Mouse (Mus musculus): ENCODE data around the gene Btnl10. TPM values are rescaled to one million over a fixed set of nuclear protein-coding genes. Genes with fewer than 3 reads are reported as not detected.

Btnl10 gene
- polyA plus RNA-seq, 1 experiment = 0.11 TPM

DNA sequence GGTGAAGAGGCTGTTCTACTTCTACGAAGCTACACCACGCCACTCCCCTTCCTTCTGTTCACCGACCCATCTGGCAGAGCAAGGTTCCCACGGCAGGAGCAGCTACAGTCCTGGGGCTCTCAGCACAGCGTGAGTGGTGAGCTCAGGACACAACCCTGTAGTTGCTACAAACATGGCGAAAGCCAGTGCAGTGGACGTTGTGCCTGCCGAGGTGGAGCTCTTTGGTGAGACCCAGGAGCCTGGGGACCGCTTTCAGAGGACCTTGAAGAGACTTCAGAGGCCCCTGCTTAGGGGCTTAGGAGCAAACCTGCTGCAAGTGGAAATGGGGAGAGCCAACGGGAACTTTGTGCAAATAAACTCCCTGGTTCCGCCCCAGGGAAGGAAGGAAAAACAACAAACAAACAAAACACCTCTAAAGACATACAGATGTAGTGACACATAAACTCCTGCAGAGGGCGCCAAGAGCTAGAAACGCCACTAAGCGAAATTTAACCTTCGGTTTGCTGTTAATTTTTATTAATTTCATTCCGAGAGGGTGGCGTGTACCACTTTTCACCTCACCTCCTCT lies 3.2 kb upstream of the Btnl10 start:
- TF ChIP-seq CTCF (IDR thresholded peaks at IDR 0.05; ENCODE audit: borderline replicate concordance, control insufficient read depth, extremely low read depth, insufficient read depth, low read length, poor library complexity) (peak; percentile 44; the same call in 1 of the 2 replicates), POLR2A (IDR thresholded peaks at IDR 0.05; ENCODE audit: control insufficient read depth, extremely low read depth, insufficient read depth, low read length, poor library complexity) (no peak)
- peak overlapping the region; percentile 44 for H3K4me3 ChIP-seq (ENCODE audit: control insufficient read depth, insufficient read depth, low read length)
- peaks cover 22% of the 10 kb centered on the region for H3K4me1 ChIP-seq (replicated peaks; ENCODE audit: control insufficient read depth, insufficient read depth, low read length)
- H3K27me3 ChIP-seq (ENCODE audit: control insufficient read depth, insufficient read depth, low read length) = no peaks in the 10 kb centered on the region
- peak; percentile 26 for DNase-seq
- no peak overlapping the region for H3K27ac ChIP-seq (ENCODE audit: control insufficient read depth, insufficient read depth, low read length)
- 5% methylated on average over 17 of the region's 17 CpGs for WGBS
- no peaks in the 10 kb centered on the region for H3K36me3 ChIP-seq (ENCODE audit: control insufficient read depth, insufficient read depth, low read length)

DNA sequence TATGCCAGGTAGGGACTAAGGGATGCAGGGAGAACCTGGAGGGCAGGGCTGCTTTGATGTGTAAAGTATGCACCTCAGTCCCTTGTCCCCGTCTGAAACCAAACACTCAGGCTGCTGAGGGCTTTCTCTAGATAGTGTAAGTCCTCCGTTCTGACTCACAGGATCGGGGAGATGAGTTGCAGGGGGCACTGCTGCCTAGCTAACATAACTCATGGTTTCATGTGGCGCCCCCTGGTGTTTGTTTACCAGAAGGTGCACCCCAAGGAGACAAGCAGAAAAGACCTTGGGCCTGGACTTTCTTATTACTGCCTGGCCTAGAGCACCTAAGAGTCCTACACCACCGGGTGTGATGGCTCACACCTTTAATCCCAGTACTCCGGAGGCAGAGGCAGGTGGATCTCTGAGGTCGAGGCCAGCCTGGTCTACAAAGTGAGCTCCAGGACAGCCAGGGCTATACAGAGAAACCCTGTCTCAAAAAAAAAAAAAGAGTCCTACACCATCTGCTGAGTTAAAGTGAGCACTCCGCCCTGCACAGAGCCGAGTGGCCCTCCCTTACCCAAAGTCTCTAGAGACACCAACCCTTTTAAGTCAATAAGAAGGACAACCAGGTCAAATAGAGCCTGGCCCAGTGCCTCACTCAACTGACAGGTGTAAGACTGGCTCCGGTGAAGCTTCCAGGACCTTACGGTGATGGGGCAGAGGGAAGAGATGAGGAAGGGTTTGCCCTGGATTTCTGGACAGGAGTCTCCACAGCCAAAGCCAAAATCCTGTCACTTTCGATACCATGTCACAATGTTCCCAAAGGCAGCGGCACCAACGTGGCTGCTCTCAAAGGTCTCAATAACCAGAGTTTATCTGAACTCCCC lies 596 bp upstream of the Btnl10 start:
- H3K36me3 ChIP-seq (ENCODE audit: control insufficient read depth, insufficient read depth, low read length) = no peaks in the 10 kb centered on the region
- TF ChIP-seq POLR2A (IDR thresholded peaks at IDR 0.05; ENCODE audit: control insufficient read depth, extremely low read depth, insufficient read depth, low read length, poor library complexity) = no peak
- peak; percentile 66; the same call in 1 of the 2 replicates for TF ChIP-seq CTCF (IDR thresholded peaks at IDR 0.05; ENCODE audit: borderline replicate concordance, control insufficient read depth, extremely low read depth, insufficient read depth, low read length, poor library complexity)
- H3K27ac ChIP-seq (ENCODE audit: control insufficient read depth, insufficient read depth, low read length) = no peak overlapping the region
- H3K27me3 ChIP-seq (ENCODE audit: control insufficient read depth, insufficient read depth, low read length) = no peaks in the 10 kb centered on the region
- H3K4me1 ChIP-seq (replicated peaks; ENCODE audit: control insufficient read depth, insufficient read depth, low read length) = peaks cover 27% of the 10 kb centered on the region
- H3K4me3 ChIP-seq (ENCODE audit: control insufficient read depth, insufficient read depth, low read length) = no peak overlapping the region
- peak; percentile 80 for DNase-seq
- WGBS = 57% methylated on average over 14 of the region's 14 CpGs

DNA sequence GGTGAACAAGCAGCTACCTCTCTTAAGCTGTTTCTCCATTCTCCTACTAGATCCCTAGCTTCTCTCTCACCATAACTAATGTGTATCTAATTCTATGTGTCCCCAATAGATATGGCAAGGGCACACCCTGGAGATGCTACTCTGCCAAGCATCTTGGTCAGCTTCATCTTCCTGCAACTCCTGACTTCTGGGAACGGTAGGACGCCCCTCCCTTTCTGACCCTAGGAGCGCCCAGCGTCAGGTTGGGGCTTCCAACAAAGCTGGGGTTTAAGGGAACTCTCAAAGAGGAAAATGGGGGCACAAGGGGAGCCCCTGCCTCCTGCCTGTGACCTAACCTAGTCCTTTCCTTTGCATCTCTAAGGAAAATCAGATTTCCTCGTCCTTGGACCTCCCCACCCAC lies 1.1 kb downstream of the Btnl10 start:
- Histone ChIP-seq H3K4me3 (ENCODE audit: control insufficient read depth, insufficient read depth, low read length) (no peak overlapping the region), H3K4me1 (replicated peaks; ENCODE audit: control insufficient read depth, insufficient read depth, low read length) (peaks cover 30% of the 10 kb centered on the region), H3K27me3 (ENCODE audit: control insufficient read depth, insufficient read depth, low read length) (no peaks in the 10 kb centered on the region), H3K27ac (ENCODE audit: control insufficient read depth, insufficient read depth, low read length) (no peak overlapping the region), H3K36me3 (ENCODE audit: control insufficient read depth, insufficient read depth, low read length) (no peaks in the 10 kb centered on the region)
- no peak for TF ChIP-seq CTCF (IDR thresholded peaks at IDR 0.05; ENCODE audit: borderline replicate concordance, control insufficient read depth, extremely low read depth, insufficient read depth, low read length, poor library complexity)
- no peak for TF ChIP-seq POLR2A (IDR thresholded peaks at IDR 0.05; ENCODE audit: control insufficient read depth, extremely low read depth, insufficient read depth, low read length, poor library complexity)
- DNase-seq = no peak
- WGBS = 87% methylated on average over 5 of the region's 5 CpGs

DNA sequence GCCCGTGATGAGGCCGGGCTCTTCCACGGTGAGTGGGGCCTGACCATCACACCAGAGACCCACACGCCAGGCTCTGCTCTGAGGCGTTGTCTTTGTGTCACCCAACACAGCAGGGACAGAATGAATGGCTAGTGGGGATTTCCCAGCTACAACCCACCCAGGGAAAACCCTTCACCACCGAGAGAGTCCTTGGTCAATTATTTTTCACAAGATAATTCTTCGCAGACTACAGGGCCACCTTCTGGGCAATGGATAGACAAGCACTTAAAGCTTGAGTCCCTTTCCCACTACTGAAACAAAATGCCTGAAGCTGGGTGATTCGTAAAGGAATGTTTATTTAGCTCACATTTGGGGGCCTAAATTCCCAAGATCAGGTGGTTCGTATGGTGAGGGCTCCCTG lies 4.7 kb downstream of the Btnl10 start:
- WGBS = 91% methylated on average over 9 of the region's 9 CpGs
- TF ChIP-seq CTCF (IDR thresholded peaks at IDR 0.05; ENCODE audit: borderline replicate concordance, control insufficient read depth, extremely low read depth, insufficient read depth, low read length, poor library complexity) (no peak), POLR2A (IDR thresholded peaks at IDR 0.05; ENCODE audit: control insufficient read depth, extremely low read depth, insufficient read depth, low read length, poor library complexity) (no peak)

DNA sequence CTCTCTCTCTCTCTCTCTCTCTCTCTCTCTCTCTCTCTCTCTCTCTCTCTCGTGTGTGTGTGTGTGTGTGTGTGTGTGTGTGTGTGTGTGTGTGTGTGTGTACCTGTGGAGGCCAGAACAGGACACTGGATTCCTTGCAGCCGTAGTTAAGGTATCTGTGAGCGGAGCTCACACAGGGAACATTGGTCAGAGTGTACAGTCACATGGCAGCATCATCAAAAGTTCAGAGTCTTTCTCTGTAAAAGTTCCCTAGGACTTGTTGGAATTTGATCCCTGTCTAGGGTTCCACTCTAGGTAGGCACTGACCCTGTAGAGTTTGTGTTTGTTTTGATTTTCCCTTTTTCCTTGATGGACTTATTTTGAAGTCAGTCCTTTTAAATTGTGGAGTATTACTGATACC lies 8.9 kb downstream of the Btnl10 start:
- no peak for DNase-seq
- 93% methylated on average over 2 of the region's 3 CpGs for WGBS
- TF ChIP-seq POLR2A (IDR thresholded peaks at IDR 0.05; ENCODE audit: control insufficient read depth, extremely low read depth, insufficient read depth, low read length, poor library complexity) = no peak
- no peak for TF ChIP-seq CTCF (IDR thresholded peaks at IDR 0.05; ENCODE audit: borderline replicate concordance, control insufficient read depth, extremely low read depth, insufficient read depth, low read length, poor library complexity)
- Histone ChIP-seq H3K4me3 (ENCODE audit: control insufficient read depth, insufficient read depth, low read length) (no peak overlapping the region), H3K4me1 (replicated peaks; ENCODE audit: control insufficient read depth, insufficient read depth, low read length) (peaks cover 5% of the 10 kb centered on the region; the same call in 1 of the 2 replicates), H3K36me3 (ENCODE audit: control insufficient read depth, insufficient read depth, low read length) (no peaks in the 10 kb centered on the region), H3K27me3 (ENCODE audit: control insufficient read depth, insufficient read depth, low read length) (no peaks in the 10 kb centered on the region), H3K27ac (ENCODE audit: control insufficient read depth, insufficient read depth, low read length) (no peak overlapping the region)

More for the DNA sequence above, 4.7 kb downstream of the Btnl10 start:
- Histone ChIP-seq H3K36me3 (ENCODE audit: control insufficient read depth, insufficient read depth, low read length) (no peaks in the 10 kb centered on the region), H3K27me3 (ENCODE audit: control insufficient read depth, insufficient read depth, low read length) (no peaks in the 10 kb centered on the region), H3K27ac (ENCODE audit: control insufficient read depth, insufficient read depth, low read length) (no peak overlapping the region), H3K4me3 (ENCODE audit: control insufficient read depth, insufficient read depth, low read length) (no peak overlapping the region), H3K4me1 (replicated peaks; ENCODE audit: control insufficient read depth, insufficient read depth, low read length) (peaks cover 22% of the 10 kb centered on the region)
- no peak for DNase-seq

GRCm38 (mm10) chr11:58927053-58927452 lies 9.3 kb downstream of the Btnl10 start:
- TF ChIP-seq CTCF (IDR thresholded peaks at IDR 0.05; ENCODE audit: borderline replicate concordance, control insufficient read depth, extremely low read depth, insufficient read depth, low read length, poor library complexity) (no peak), POLR2A (IDR thresholded peaks at IDR 0.05; ENCODE audit: control insufficient read depth, extremely low read depth, insufficient read depth, low read length, poor library complexity) (no peak)
- DNase-seq = no peak
- Histone ChIP-seq H3K27me3 (ENCODE audit: control insufficient read depth, insufficient read depth, low read length) (no peaks in the 10 kb centered on the region), H3K4me1 (replicated peaks; ENCODE audit: control insufficient read depth, insufficient read depth, low read length) (peaks cover 5% of the 10 kb centered on the region; the same call in 1 of the 2 replicates), H3K36me3 (ENCODE audit: control insufficient read depth, insufficient read depth, low read length) (peaks cover under 1% of the 10 kb centered on the region; the same call in 1 of the 2 replicates), H3K4me3 (ENCODE audit: control insufficient read depth, insufficient read depth, low read length) (no peak overlapping the region), H3K27ac (ENCODE audit: control insufficient read depth, insufficient read depth, low read length) (no peak overlapping the region)
- WGBS = 77% methylated on average over 2 of the region's 2 CpGs
